Mouse (Mus musculus) neural tube, embryonic 14.5 days (tissue): ENCODE data around the gene Banp. TPM values are rescaled to one million over a fixed set of nuclear protein-coding genes. Genes with fewer than 3 reads are reported as not detected.

Experiments
- ATAC-seq: fragments of 200-750 bp; cut with Nextera tagmentation; 2 replicates; pipeline ENCODE4 v1.8.0; 2017; ENCODE audit warnings: low read depth, mild to moderate bottlenecking, moderate TSS enrichment, moderate library complexity
- H3K27ac ChIP-seq: fragments of 300-500 bp; sonication (generic); 2 replicates; pipeline ENCODE4 v1.5.1; 2014; ENCODE audit warnings: low read depth, mild to moderate bottlenecking, control low read depth, low read length, moderate library complexity, mixed read lengths
- H3K27me3 ChIP-seq: fragments of 300-500 bp; sonication (generic); 2 replicates; pipeline ENCODE4 v1.6.1; 2014; ENCODE audit warnings: low read length; ENCODE audit not compliant: control insufficient read depth, insufficient read depth
- H3K36me3 ChIP-seq: fragments of 300-500 bp; sonication (generic); 2 replicates; pipeline ENCODE4 v1.6.1; 2014; ENCODE audit warnings: low read length, mixed read lengths; ENCODE audit not compliant: control insufficient read depth, insufficient read depth
- H3K4me1 ChIP-seq: fragments of 300-500 bp; sonication (generic); 2 replicates; pipeline ENCODE4 v1.6.1; 2014; ENCODE audit warnings: low read length; ENCODE audit not compliant: control insufficient read depth, insufficient read depth
- H3K4me2 ChIP-seq: fragments of 300-500 bp; sonication (generic); 2 replicates; pipeline ENCODE4 v1.6.1; 2014; ENCODE audit warnings: mild to moderate bottlenecking, low read depth, low read length, control low read depth
- H3K4me3 ChIP-seq: fragments of 300-500 bp; sonication (generic); 2 replicates; pipeline ENCODE4 v1.5.1; 2014; ENCODE audit warnings: low read depth, low read length, control low read depth, mixed read lengths
- H3K9ac ChIP-seq: fragments of 300-500 bp; sonication (generic); replicated peaks from 2 replicates; pipeline ENCODE4 v1.6.1; 2014; ENCODE audit warnings: low read depth, mild to moderate bottlenecking, control low read depth, low read length, mixed read lengths
- H3K9me3 ChIP-seq: fragments of 300-500 bp; sonication (generic); 2 replicates; pipeline ENCODE4 v1.6.1; 2016; ENCODE audit warnings: low read length; ENCODE audit not compliant: control insufficient read depth
- WGBS: fragments of 180-500 bp; shearing (Covaris S2); extraction: QIAGEN DNeasy Blood & Tissue Kit; methylation state at CpG from one replicate; pipeline ENCODE4 v1.1.7; 2014; 5-methylcytosine and 5-hydroxymethylcytosine counted together
- polyA plus RNA-seq: library from polyadenylated mRNA; unstranded; fragments of >200 nt; fragmentation: Nextera tagmentation; extraction: Ambion mirVana; gene quantifications from 2 replicates; pipeline ENCODE4 v1.2.1, GENCODE M21; 2014

Gene Banp
- polyA plus RNA-seq, 1 experiment from 2014 or later: 47.2 TPM

DNA sequence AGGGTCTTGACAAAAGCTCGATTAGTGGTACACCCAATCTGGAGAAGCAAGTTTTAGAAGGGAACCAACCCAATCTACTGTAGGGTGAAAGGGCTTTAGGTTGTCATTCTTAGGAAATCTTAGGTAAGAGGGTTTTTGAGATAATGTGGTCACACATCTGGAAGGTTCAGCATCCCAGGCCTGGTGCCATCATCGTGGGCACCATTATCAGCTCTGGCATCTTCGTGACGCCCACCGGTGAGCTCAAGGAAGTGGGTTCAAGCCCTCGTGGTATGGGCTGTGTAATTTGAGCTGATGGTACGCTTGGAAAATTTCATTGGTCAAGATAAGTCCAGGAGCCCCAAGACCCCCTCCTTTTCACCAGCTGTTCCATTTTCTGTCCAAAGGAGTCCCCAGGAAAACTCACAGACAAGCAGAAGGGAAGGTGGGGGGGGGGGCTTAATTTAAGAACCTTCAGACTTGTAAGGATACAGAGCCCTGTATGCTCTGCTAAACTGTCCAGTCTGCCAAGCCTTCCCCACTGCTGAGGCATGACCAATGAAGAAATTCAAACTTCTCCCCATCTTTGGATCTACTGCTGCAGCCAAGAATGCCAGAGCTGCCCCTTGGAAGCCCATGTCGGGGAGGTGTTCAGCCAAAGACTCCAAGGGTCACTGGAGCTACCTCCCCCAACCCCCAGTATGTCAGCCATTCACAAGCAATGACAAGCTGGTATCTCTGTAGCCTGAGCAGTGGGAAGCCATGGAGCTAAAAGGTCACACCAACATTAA is 41.0 kb upstream of the Banp start:
- H3K27me3 ChIP-seq: no peaks in the 10 kb centered on the region
- no peak overlapping the region for H3K4me2 ChIP-seq
- no peaks in the 10 kb centered on the region for H3K36me3 ChIP-seq
- no peak overlapping the region for H3K4me3 ChIP-seq
- H3K9ac ChIP-seq: no peak overlapping the region
- no peak overlapping the region for H3K27ac ChIP-seq
- WGBS: 56% methylated on average over 8 of the region's 8 CpGs
- H3K4me1 ChIP-seq: peaks cover 17% of the 10 kb centered on the region
- no peak for ATAC-seq
- H3K9me3 ChIP-seq: no peaks in the 10 kb centered on the region

DNA sequence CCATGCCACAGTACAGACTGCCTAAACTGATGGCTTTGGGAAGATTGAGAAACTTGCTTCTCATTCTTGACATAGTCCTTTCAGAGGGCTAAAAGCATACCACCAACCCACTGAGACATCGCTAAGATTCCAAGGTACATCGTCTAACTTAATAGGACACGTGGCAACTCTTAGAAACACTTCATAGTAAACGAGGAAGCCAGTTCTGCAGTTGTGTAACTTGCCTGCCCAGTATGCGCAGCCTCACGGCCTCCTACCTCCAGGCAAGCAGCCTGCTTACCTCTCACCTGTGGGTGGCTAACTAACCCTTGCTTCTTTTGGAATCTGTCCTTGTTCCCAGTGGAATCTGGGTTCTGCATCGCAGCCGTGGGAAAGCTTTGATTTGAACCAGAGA is 40.4 kb upstream of the Banp start:
- Histone ChIP-seq H3K4me1 (peaks cover 17% of the 10 kb centered on the region), H3K9ac (no peak overlapping the region), H3K9me3 (no peaks in the 10 kb centered on the region), H3K27me3 (no peaks in the 10 kb centered on the region), H3K36me3 (no peaks in the 10 kb centered on the region), H3K27ac (no peak overlapping the region), H3K4me2 (no peak overlapping the region), H3K4me3 (no peak overlapping the region)
- ATAC-seq: no peak
- 76% methylated on average over 8 of the region's 8 CpGs for WGBS

DNA sequence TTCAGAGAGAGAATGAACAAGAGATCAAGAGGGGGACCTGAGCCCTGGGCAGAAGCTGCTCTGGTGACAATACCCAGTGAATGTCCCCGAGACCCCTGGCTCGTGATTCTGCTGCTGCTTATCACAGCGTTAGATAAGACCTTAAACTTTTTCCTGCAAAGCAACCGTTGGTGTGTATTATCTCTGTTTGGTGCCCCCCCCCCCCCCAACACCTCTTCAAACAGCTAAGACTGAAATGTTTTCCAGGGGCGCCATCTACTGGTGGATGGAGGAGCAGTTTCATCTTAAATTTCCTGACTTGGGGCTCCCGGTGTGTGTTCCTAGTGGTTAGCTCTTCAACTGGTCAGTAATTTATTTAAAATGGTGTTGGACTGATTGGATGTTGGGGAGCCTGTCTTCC is 39.9 kb upstream of the Banp start:
- WGBS: 8% methylated on average over 6 of the region's 6 CpGs
- no peak for ATAC-seq
- no peak overlapping the region for H3K27ac ChIP-seq

DNA sequence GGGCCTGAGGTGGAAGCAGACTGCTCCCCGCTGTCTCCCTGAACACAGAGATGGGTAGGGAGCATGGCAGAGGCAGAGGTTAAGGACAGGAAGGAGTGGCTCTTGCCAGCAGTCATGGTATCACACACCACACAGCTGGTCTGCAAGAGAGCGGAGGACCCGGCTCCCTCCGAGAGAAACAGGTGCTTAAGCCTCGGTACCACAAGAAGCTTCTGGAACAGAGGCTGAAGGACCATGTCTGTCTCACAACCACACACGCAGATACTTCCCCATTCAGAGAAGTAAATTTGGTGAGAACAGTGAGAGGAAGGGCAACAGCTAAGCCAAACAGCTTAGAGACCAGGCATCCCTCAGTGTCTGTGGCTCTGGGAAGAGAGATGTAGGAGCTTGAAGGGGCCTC is 38.1 kb upstream of the Banp start:
- H3K9me3 ChIP-seq: no peaks in the 10 kb centered on the region
- H3K27ac ChIP-seq: no peak overlapping the region
- no peak overlapping the region for H3K4me2 ChIP-seq
- H3K4me1 ChIP-seq: peaks cover 5% of the 10 kb centered on the region; the same call in 1 of the 2 replicates
- no peak for ATAC-seq
- 91% methylated on average over 6 of the region's 6 CpGs for WGBS
- H3K27me3 ChIP-seq: no peaks in the 10 kb centered on the region
- no peak overlapping the region for H3K4me3 ChIP-seq
- no peaks in the 10 kb centered on the region for H3K36me3 ChIP-seq
- no peak overlapping the region for H3K9ac ChIP-seq

More for the DNA sequence above, 39.9 kb upstream of the Banp start:
- peaks cover 17% of the 10 kb centered on the region for H3K4me1 ChIP-seq
- H3K27me3 ChIP-seq: no peaks in the 10 kb centered on the region
- H3K9ac ChIP-seq: no peak overlapping the region
- no peaks in the 10 kb centered on the region for H3K9me3 ChIP-seq
- no peaks in the 10 kb centered on the region for H3K36me3 ChIP-seq
- H3K4me3 ChIP-seq: no peak overlapping the region
- no peak overlapping the region for H3K4me2 ChIP-seq

DNA sequence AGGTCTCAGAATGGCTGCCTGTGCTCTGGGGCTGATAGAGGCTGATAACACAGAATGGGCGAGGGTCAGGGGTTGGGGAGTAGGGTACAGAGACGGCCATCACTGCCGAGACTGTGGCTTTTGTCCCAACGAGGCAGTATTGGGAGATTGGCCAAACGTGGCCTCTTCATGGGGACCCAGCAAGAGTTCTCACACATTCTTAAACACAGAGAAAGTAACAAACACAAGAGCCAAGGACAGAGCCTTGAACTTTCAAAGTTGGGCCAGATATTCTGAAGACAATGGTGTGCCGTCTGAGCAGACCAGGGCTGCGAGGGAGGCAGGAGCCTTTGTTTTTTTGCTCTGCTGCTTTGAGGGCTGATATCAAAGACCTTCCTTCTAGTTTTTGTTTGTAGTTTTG is 37.6 kb upstream of the Banp start:
- Histone ChIP-seq H3K9me3 (no peaks in the 10 kb centered on the region), H3K9ac (no peak overlapping the region), H3K4me3 (no peak overlapping the region), H3K27me3 (no peaks in the 10 kb centered on the region), H3K27ac (no peak overlapping the region), H3K36me3 (no peaks in the 10 kb centered on the region), H3K4me2 (no peak overlapping the region), H3K4me1 (peaks cover 5% of the 10 kb centered on the region; the same call in 1 of the 2 replicates)
- WGBS: 71% methylated on average over 7 of the region's 7 CpGs
- no peak for ATAC-seq

DNA sequence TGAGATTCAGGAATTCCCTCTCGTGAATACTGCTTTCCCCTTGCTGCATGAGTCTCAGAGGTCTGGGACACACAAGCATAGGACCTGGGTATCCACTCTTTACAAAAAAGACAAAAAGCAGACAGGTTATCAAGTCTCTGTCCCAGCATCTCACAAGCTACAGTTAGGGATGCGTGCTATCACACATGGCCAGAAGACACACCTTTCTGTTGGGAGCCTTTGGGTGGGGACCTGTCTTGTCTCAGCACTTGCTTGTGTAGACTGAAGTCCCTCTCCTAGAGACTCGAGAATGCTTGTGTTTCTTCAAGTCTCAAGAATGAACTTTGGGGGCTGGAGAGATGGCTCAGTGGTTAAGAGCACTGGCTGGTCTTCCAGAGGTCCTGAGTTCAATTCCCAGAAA is 36.7 kb upstream of the Banp start:
- Histone ChIP-seq H3K4me3 (no peak overlapping the region), H3K27me3 (no peaks in the 10 kb centered on the region), H3K9ac (no peak overlapping the region), H3K27ac (no peak overlapping the region), H3K9me3 (no peaks in the 10 kb centered on the region), H3K36me3 (no peaks in the 10 kb centered on the region), H3K4me2 (no peak overlapping the region), H3K4me1 (peaks cover 2% of the 10 kb centered on the region; the same call in 1 of the 2 replicates)
- WGBS: 78% methylated on average over 3 of the region's 3 CpGs
- no peak for ATAC-seq

DNA sequence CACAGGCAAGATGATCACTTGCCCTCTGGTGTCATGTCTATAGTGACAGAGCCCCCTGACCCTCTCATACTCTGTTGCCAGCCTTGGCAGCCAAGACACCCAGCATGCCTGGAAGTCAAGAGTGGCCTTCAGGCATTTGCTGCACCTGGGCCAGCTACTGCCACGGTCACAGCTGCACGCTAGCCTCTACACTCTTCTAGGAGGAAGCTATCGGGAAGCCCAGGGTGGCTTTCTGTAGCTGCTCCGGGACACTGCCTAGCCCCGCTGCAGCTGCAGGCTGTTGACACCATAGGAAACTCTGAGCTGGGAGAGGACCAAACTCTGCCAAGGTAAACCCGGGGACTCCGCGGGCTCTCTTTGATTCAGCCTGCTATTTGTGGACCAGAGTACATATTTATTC is 36.2 kb upstream of the Banp start:
- H3K36me3 ChIP-seq: no peaks in the 10 kb centered on the region
- H3K4me2 ChIP-seq: no peak overlapping the region
- H3K4me1 ChIP-seq: no peaks in the 10 kb centered on the region
- no peaks in the 10 kb centered on the region for H3K27me3 ChIP-seq
- H3K4me3 ChIP-seq: no peak overlapping the region
- no peaks in the 10 kb centered on the region for H3K9me3 ChIP-seq
- no peak overlapping the region for H3K27ac ChIP-seq
- 77% methylated on average over 8 of the region's 8 CpGs for WGBS
- H3K9ac ChIP-seq: no peak overlapping the region
- ATAC-seq: no peak

DNA sequence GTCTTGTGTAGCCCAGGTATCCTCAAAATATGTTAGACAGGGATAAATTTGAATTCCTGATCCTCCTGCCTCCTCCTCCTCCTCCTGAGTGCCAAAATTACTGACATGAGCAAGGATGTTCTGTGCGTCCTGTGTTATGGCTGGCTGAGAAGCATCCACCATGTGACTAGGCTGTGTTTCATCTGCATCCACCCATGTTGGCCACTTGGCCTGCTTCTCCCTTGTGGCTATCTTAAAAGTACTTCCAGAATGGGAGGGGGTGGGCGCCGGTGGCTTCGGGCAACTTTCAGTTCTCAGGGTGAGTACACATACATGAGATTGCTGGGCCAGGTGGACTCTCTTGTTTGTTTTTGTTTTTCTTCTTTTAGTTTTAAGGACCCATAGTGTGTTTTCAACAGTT is 30.4 kb upstream of the Banp start:
- H3K9me3 ChIP-seq: no peaks in the 10 kb centered on the region
- no peak overlapping the region for H3K4me2 ChIP-seq
- H3K9ac ChIP-seq: no peak overlapping the region
- H3K27me3 ChIP-seq: no peaks in the 10 kb centered on the region
- H3K4me3 ChIP-seq: no peak overlapping the region
- no peak for ATAC-seq
- no peaks in the 10 kb centered on the region for H3K36me3 ChIP-seq
- WGBS: 60% methylated on average over 4 of the region's 4 CpGs
- H3K27ac ChIP-seq: no peak overlapping the region
- no peaks in the 10 kb centered on the region; the same call in 1 of the 2 replicates for H3K4me1 ChIP-seq

DNA sequence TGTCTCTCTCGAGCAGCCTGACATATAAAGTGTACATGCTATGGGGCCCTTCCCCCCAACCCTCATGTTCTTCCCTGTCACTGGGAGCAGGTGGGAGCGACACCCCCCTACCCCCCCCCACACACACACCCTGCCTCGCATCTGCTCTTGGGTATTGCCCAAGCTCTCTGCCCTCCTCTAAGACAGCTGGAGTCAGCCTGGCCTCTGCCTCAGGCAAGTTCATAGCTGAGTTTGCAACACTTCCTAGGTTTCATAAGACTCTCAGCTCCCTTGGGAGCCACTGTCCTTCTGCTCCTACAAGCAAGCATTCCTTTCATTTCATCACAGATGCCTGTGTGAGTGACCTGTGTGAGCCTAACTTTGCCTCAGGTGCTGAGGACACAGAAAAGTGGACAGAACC is 29.8 kb upstream of the Banp start:
- H3K9ac ChIP-seq: no peak overlapping the region
- WGBS: 32% methylated on average over 3 of the region's 3 CpGs
- no peak overlapping the region for H3K4me2 ChIP-seq
- no peaks in the 10 kb centered on the region for H3K27me3 ChIP-seq
- H3K4me3 ChIP-seq: no peak overlapping the region
- H3K9me3 ChIP-seq: no peaks in the 10 kb centered on the region
- no peaks in the 10 kb centered on the region; the same call in 1 of the 2 replicates for H3K4me1 ChIP-seq
- H3K36me3 ChIP-seq: no peaks in the 10 kb centered on the region
- no peak for ATAC-seq
- H3K27ac ChIP-seq: no peak overlapping the region
